8 mouse cellular contexts compared by ENCODE assay signal in genomic region chr8:108690576-108691455, GRCm38 (mm10).
DNase-seq lines count a peak whose midpoint lies in the region; ATAC-seq and TF ChIP-seq lines count a peak whose summit lies in the region.

No protein-coding gene starts in this region.

- peak; percentile 46 for DNase-seq in embryo, embryonic 10.5 days (ENCODE audit: low spot score)
- no peak for DNase-seq in embryo, embryonic 10 days (ENCODE audit: low spot score)
- DNase-seq in kidney, postnatal 36 days = peak; percentile 46 to 58
- no peak for DNase-seq in left cerebral cortex, adult 11 months (ENCODE audit: low spot score)

- H3K4me3 ChIP-seq in ES-Bruce4 (ENCODE audit: low read depth, low read length) = no peak overlapping the region
- no peak overlapping the region for H3K4me3 ChIP-seq in forebrain, embryonic 15.5 days
- no peak overlapping the region for H3K4me3 ChIP-seq in stomach, embryonic 14.5 days (ENCODE audit: low read depth, low read length)

- peaks cover 2% of the 10 kb centered on the region for H3K4me1 ChIP-seq in ES-Bruce4 (ENCODE audit: control insufficient read depth, insufficient read depth, low read length)
- H3K4me1 ChIP-seq in forebrain, embryonic 15.5 days = peaks cover 25% of the 10 kb centered on the region
- peaks cover 22% of the 10 kb centered on the region for H3K4me1 ChIP-seq in stomach, embryonic 14.5 days (ENCODE audit: control insufficient read depth, insufficient read depth, low read length)

- no peaks in the 10 kb centered on the region for H3K36me3 ChIP-seq in ES-Bruce4 (ENCODE audit: control insufficient read depth, insufficient read depth, low read length, poor library complexity, severe bottlenecking)
- H3K36me3 ChIP-seq in forebrain, embryonic 15.5 days = no peaks in the 10 kb centered on the region
- H3K36me3 ChIP-seq in stomach, embryonic 14.5 days (ENCODE audit: control insufficient read depth, insufficient read depth, low read length) = no peaks in the 10 kb centered on the region

- 26% methylated on average over 14 of the region's 14 CpGs for WGBS in forebrain, embryonic 15.5 days
- 17% methylated on average over 14 of the region's 14 CpGs for WGBS in stomach, embryonic 14.5 days

- TF ChIP-seq POLR2A in ES-Bruce4 (IDR thresholded peaks at IDR 0.05; ENCODE audit: insufficient read depth, low read length) = no peak

- H3K27ac ChIP-seq in ES-Bruce4 (ENCODE audit: insufficient read depth, low read length) = no peak overlapping the region
- H3K27ac ChIP-seq in forebrain, embryonic 15.5 days (replicated peaks) = peak overlapping the region; percentile 60; the same call in 1 of the 2 replicates
- H3K27ac ChIP-seq in stomach, embryonic 14.5 days (ENCODE audit: low read length) = no peak overlapping the region

- no peak for TF ChIP-seq CTCF in ES-Bruce4 (IDR thresholded peaks at IDR 0.05; ENCODE audit: low read depth, low read length)

- TF ChIP-seq EP300 in ES-Bruce4 (IDR thresholded peaks at IDR 0.05; ENCODE audit: insufficient read depth, low read depth, low read length) = no peak

- 0 out of 2 replicates have a peak overlapping the region, but pooled peaks have one; percentile 10 for H3K4me2 ChIP-seq in forebrain, embryonic 15.5 days (replicated peaks)
- H3K4me2 ChIP-seq in stomach, embryonic 14.5 days (replicated peaks; ENCODE audit: low read depth, low read length) = peak overlapping the region; percentile 47

- peak; percentile 43; the same call in 1 of the 2 replicates for ATAC-seq in forebrain, embryonic 15.5 days (replicated peaks)
- ATAC-seq in stomach, embryonic 14.5 days (ENCODE audit: insufficient number of reproducible peaks, insufficient read depth, low FRiP score, low read depth) = no peak
- ATAC-seq in inflammation-experienced regulatory T-cells, adult 6 months = no peak

- peaks cover 6% of the 10 kb centered on the region; the same call in 1 of the 2 replicates for H3K27me3 ChIP-seq in ES-Bruce4 (ENCODE audit: control insufficient read depth, insufficient read depth, low read length, poor library complexity, severe bottlenecking)
- H3K27me3 ChIP-seq in forebrain, embryonic 15.5 days = peaks cover 36% of the 10 kb centered on the region
- no peaks in the 10 kb centered on the region for H3K27me3 ChIP-seq in stomach, embryonic 14.5 days (ENCODE audit: control insufficient read depth, insufficient read depth, low read length)

- peak overlapping the region; percentile 17; the same call in 1 of the 2 replicates for H3K9ac ChIP-seq in ES-Bruce4 (ENCODE audit: low read depth, poor library complexity, severe bottlenecking)
- peak overlapping the region; percentile 19; the same call in 1 of the 2 replicates for H3K9ac ChIP-seq in forebrain, embryonic 15.5 days (replicated peaks)
- H3K9ac ChIP-seq in stomach, embryonic 14.5 days (replicated peaks; ENCODE audit: low read depth, low read length) = no peak overlapping the region

- no peaks in the 10 kb centered on the region for H3K9me3 ChIP-seq in ES-Bruce4 (replicated peaks; ENCODE audit: control insufficient read depth, insufficient read depth, low read length, poor library complexity, severe bottlenecking)
- no peaks in the 10 kb centered on the region for H3K9me3 ChIP-seq in forebrain, embryonic 15.5 days
- H3K9me3 ChIP-seq in stomach, embryonic 14.5 days (ENCODE audit: control insufficient read depth, low read depth, low read length) = no peaks in the 10 kb centered on the region

Comparison
In these comparisons a context has a peak if more than half of its experiments do, and no peak if none do; other contexts are left out.
1. DNase-seq: peak in embryo, embryonic 10.5 days (single experiment) and kidney, postnatal 36 days (2 of 2); none in embryo, embryonic 10 days (single experiment) and left cerebral cortex, adult 11 months (single experiment).